Mouse (Mus musculus) CH12.LX (cell line): ENCODE results near the gene Hsbp1. TPM values are rescaled to one million over a fixed set of nuclear protein-coding genes. Genes with fewer than 3 reads are reported as not detected.

Source experiments
- DNase-seq: peaks from one replicate; pipeline ENCODE4 v3.0.0-alpha.2; 2013; ENCODE audit errors: extremely low read depth
- H3K27ac ChIP-seq: 2 replicates; pipeline ENCODE4 v1.5.1; 2012; ENCODE audit warnings: low read depth, mild to moderate bottlenecking, control low read depth, moderate library complexity; ENCODE audit not compliant: insufficient read depth
- H3K27me3 ChIP-seq: replicated peaks from 2 replicates; pipeline ENCODE3; 2012; ENCODE audit warnings: inconsistent platforms
- H3K36me3 ChIP-seq, 2 experiments: replicated peaks in 1 of 2; 2 replicates each; pipeline versions ENCODE3 to v1.6.1; 2012; ENCODE audit warnings: inconsistent platforms in 1 of 2, low read length in 1 of 2, mild to moderate bottlenecking in 1 of 2, mixed read lengths in 1 of 2, moderate library complexity in 1 of 2; ENCODE audit not compliant: control insufficient read depth in 1 of 2, insufficient read depth in 1 of 2
- H3K4me1 ChIP-seq, 2 experiments: 2 replicates each; pipeline ENCODE4 v1.6.1; 2012; ENCODE audit warnings: inconsistent platforms in 1 of 2, moderate library complexity in 1 of 2; ENCODE audit not compliant: insufficient read depth in 2 of 2, control insufficient read depth in 1 of 2
- H3K4me2 ChIP-seq: 2 replicates; pipeline ENCODE4 v1.6.1; 2012; ENCODE audit warnings: low read depth, mild to moderate bottlenecking, control low read depth; ENCODE audit not compliant: poor library complexity, insufficient read depth, severe bottlenecking
- H3K4me3 ChIP-seq, 3 experiments: fragments of 150-350 bp in 1 of 3; sonication (generic) in 1 of 3; replicated peaks in 1 of 3; 2 replicates each; pipeline versions ENCODE3 to v1.5.1; 2011 to 2012; ENCODE audit warnings: low read depth in 2 of 3, low read length in 2 of 3, mild to moderate bottlenecking in 2 of 3, moderate library complexity in 2 of 3, control low read depth in 1 of 3, improper control_type of control experiment in 1 of 3, inconsistent platforms in 1 of 3, mixed read lengths in 1 of 3; ENCODE audit not compliant: poor library complexity in 1 of 3
- H3K79me2 ChIP-seq: replicated peaks from 2 replicates; pipeline ENCODE4 v1.6.1; 2012; ENCODE audit warnings: mild to moderate bottlenecking, moderate library complexity; ENCODE audit not compliant: control insufficient read depth, poor library complexity, insufficient read depth, severe bottlenecking; ENCODE audit errors: extremely low read depth
- H3K9ac ChIP-seq: 2 replicates; pipeline ENCODE4 v1.6.1; 2012; ENCODE audit warnings: low read depth, mild to moderate bottlenecking, control low read depth, moderate library complexity; ENCODE audit not compliant: insufficient read depth
- H3K9me3 ChIP-seq: replicated peaks from 2 replicates; pipeline ENCODE3; 2012; ENCODE audit warnings: low read length, inconsistent platforms, mixed read lengths
- BHLHE40 ChIP-seq: IDR thresholded peaks from 2 replicates; pipeline ENCODE4 v1.6.1; 2011; ENCODE audit warnings: mild to moderate bottlenecking, low read depth, low read length, improper control_type of control experiment
- CTCF ChIP-seq, 2 experiments: IDR thresholded peaks in 1 of 2; conservative IDR thresholded peaks in 1 of 2; 2 replicates each; pipeline ENCODE4 v1.5.1; 2011 to 2012; ENCODE audit warnings: low read depth in 2 of 2, low read length in 2 of 2, improper control_type of control experiment in 1 of 2, inconsistent platforms in 1 of 2, mild to moderate bottlenecking in 1 of 2, moderate library complexity in 1 of 2
- E2F4 ChIP-seq: IDR thresholded peaks from 2 replicates; pipeline ENCODE4 v1.6.1; 2011; ENCODE audit warnings: low read depth, low read length, improper control_type of control experiment; ENCODE audit not compliant: insufficient replicate concordance
- ELF1 ChIP-seq: IDR thresholded peaks from 2 replicates; pipeline ENCODE4 v1.6.1; 2014; ENCODE audit warnings: low read depth, mild to moderate bottlenecking, inconsistent platforms, low read length, improper control_type of control experiment
- HCFC1 ChIP-seq: IDR thresholded peaks from 2 replicates; pipeline ENCODE4 v1.6.1; 2012; ENCODE audit warnings: low read depth, mild to moderate bottlenecking, inconsistent platforms, low read length, improper control_type of control experiment
- JUN ChIP-seq: IDR thresholded peaks from 2 replicates; pipeline ENCODE4 v1.6.1; 2011; ENCODE audit warnings: low read depth, mild to moderate bottlenecking, low read length, improper control_type of control experiment, moderate library complexity; ENCODE audit not compliant: insufficient read depth
- KAT2A ChIP-seq: IDR thresholded peaks from 2 replicates; pipeline ENCODE4 v1.6.1; 2012; ENCODE audit warnings: low read length, improper control_type of control experiment, inconsistent platforms; ENCODE audit not compliant: insufficient replicate concordance
- MXI1 ChIP-seq: IDR thresholded peaks from 2 replicates; pipeline ENCODE4 v1.6.1; 2011; ENCODE audit warnings: mild to moderate bottlenecking, low read depth, low read length, improper control_type of control experiment
- MYC ChIP-seq: IDR thresholded peaks from 2 replicates; pipeline ENCODE4 v1.6.1; 2011; ENCODE audit warnings: low read depth, mild to moderate bottlenecking, improper control_type of control experiment, low read length
- NELFE ChIP-seq: IDR thresholded peaks from 2 replicates; pipeline ENCODE4 v1.6.1; 2011; ENCODE audit warnings: low read depth, low read length, improper control_type of control experiment
- PAX5 ChIP-seq: IDR thresholded peaks from 2 replicates; pipeline ENCODE4 v1.6.1; 2012; ENCODE audit warnings: low read length, inconsistent platforms, mixed read lengths
- POLR2A ChIP-seq: IDR thresholded peaks from 2 replicates; pipeline ENCODE4 v1.6.1; 2011; ENCODE audit warnings: low read depth, mild to moderate bottlenecking, improper control_type of control experiment, low read length
- RAD21 ChIP-seq: IDR thresholded peaks from 2 replicates; pipeline ENCODE4 v1.6.1; 2011; ENCODE audit warnings: low read depth, mild to moderate bottlenecking, low read length, improper control_type of control experiment, moderate library complexity
- RCOR1 ChIP-seq: conservative IDR thresholded peaks from 2 replicates; pipeline ENCODE4 v1.6.1; 2012; ENCODE audit warnings: low read depth, mild to moderate bottlenecking, inconsistent platforms, low read length, improper control_type of control experiment
- SIN3A ChIP-seq: IDR thresholded peaks from 2 replicates; pipeline ENCODE4 v1.6.1; 2012; ENCODE audit warnings: low read length, improper control_type of control experiment, inconsistent platforms
- TCF12 ChIP-seq: IDR thresholded peaks from 2 replicates; pipeline ENCODE4 v1.6.1; 2014; ENCODE audit warnings: low read depth, mild to moderate bottlenecking, inconsistent platforms, low read length, improper control_type of control experiment
- USF1 ChIP-seq: IDR thresholded peaks from 2 replicates; pipeline ENCODE4 v1.6.1; 2014; ENCODE audit warnings: low read depth, mild to moderate bottlenecking, inconsistent platforms, low read length, improper control_type of control experiment
- ZC3H11A ChIP-seq: IDR thresholded peaks from 2 replicates; pipeline ENCODE4 v1.6.1; 2012; ENCODE audit warnings: low read depth, mild to moderate bottlenecking, inconsistent platforms, low read length, improper control_type of control experiment
- ZKSCAN1 ChIP-seq: IDR thresholded peaks from 2 replicates; pipeline ENCODE4 v1.6.1; 2012; ENCODE audit warnings: low read depth, inconsistent platforms, low read length, improper control_type of control experiment, borderline replicate concordance
- ZMIZ1 ChIP-seq: IDR thresholded peaks from 2 replicates; pipeline ENCODE4 v1.6.1; 2012; ENCODE audit warnings: low read depth, mild to moderate bottlenecking, inconsistent platforms, low read length, improper control_type of control experiment
- ZNF384 ChIP-seq: IDR thresholded peaks from 2 replicates; pipeline ENCODE4 v1.6.1; 2012; ENCODE audit warnings: low read depth, low read length, improper control_type of control experiment, inconsistent platforms
- dilution Hi-C: fragments of 300-500 bp; cut with MboI; formaldehyde crosslinking; loops from 2 replicates; pipeline ENCODE4 v1.14.3; 2020; ENCODE audit warnings: low sequenced_read_pairs; ENCODE audit not compliant: extremely low pct_unique_long_range_greater_than_20kb, extremely low pct_ligation_motif_present
- in situ Hi-C: fragments of 300-500 bp; cut with MboI; formaldehyde crosslinking; loops from 3 replicates; pipeline ENCODE4 v1.14.3; 2019; ENCODE audit warnings: low sequenced_read_pairs, low pct_ligation_motif_present, low pct_unique_long_range_greater_than_20kb, mixed read lengths
- polyA plus RNA-seq: library from polyadenylated mRNA; unstranded; fragments of >175 nt; gene quantifications from 2 replicates; pipeline ENCODE4 v1.2.1, GENCODE M21; 2012; ENCODE audit warnings: low read depth; ENCODE audit not compliant: insufficient read length
- total RNA-seq, 2 experiments: library from RNA; depleted of rRNA; stranded (reverse); fragments of 300-350 nt in 1 of 2; fragments of >200 nt in 1 of 2; gene quantifications; 2 replicates each; pipeline ENCODE4 v1.2.3; 2012 to 2014

Hsbp1 gene
- total and polyA plus RNA-seq, 3 experiments: 55.8 to 66.9 (median 59.0) TPM

DNA sequence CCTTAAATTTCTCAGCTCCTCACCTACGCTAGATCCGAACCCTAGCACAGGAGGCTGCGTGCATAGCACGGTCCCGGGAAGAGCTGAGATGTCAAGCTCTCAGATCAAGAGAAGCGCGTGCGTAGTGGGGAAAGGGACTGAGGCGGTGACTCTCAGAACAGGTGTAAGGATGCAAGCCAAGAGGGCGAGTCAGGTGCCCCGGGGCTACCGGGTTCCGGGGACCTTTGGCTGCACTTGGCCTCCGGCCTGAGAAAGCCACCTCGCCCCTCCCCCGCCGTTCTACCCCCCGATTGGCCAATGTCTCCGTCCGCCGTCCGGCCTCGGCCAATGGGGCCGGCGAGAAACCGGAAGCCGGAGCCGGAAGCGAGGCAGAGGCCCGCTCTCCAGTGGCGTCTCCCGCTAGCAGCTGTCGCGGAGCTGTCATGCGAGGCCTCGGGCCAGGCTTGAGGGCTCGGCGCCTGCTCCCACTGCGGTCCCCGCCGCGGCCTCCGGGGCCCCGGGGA, 50.3 kb downstream of the Hsbp1 start, which contains the start of gene Mlycd (continued):
- peak; percentile 88 for TF ChIP-seq TCF12
- no peak for TF ChIP-seq ZC3H11A
- TF ChIP-seq E2F4: no peak
- no peak for TF ChIP-seq ZKSCAN1
- no peak for TF ChIP-seq ZNF384
- TF ChIP-seq NELFE: peak; percentile 88
- peak; percentile 20; the same call in 1 of the 2 replicates for TF ChIP-seq USF1
- TF ChIP-seq RAD21: no peak

DNA sequence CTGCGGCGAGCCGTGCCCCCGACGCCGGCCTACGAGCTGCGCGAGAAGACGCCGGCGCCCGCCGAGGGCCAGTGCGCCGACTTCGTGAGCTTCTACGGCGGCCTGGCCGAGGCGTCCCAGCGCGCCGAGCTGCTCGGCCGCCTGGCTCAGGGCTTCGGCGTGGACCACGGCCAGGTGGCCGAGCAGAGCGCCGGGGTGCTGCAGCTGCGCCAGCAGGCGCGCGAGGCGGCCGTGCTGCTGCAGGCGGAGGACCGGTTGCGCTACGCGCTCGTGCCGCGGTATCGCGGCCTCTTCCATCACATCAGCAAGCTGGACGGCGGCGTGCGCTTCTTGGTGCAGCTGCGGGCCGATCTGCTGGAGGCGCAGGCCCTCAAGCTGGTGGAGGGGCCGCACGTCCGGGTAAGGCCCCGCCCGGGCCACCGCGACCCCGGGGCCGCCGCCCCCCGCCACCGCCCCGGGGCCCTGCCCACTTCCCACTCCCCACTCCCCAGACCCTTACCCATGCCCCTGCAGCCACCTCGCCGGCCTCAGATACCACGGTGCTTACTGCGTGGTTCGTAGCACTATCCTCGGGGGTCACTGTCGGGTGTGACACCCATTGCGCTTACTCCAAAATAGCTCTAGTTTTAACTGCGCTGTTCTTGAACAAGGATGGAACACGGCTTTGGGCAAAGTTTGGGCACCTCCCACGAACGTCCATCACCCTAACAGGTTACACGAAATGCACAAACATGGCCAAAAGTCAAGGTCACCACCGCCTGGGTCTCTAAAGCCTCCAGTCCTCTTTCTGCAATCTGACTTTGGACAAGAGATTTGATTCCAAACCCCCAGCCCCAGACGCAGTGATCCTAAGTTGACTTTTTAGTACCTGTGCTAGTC, 51.0 kb downstream of the Hsbp1 start:
- no peaks in the 10 kb centered on the region for H3K79me2 ChIP-seq
- H3K27ac ChIP-seq: no peak overlapping the region
- peak overlapping the region; percentile 64 to 96 (median 86) for H3K4me3 ChIP-seq
- in situ Hi-C loops: no loop called here
- no peaks in the 10 kb centered on the region for H3K9me3 ChIP-seq
- peaks cover 0 to 14% of the 10 kb centered on the region in 2 experiments for H3K36me3 ChIP-seq
- peak overlapping the region; percentile 74 for H3K4me2 ChIP-seq
- peak; percentile 8 for DNase-seq
- no peak for TF ChIP-seq ZMIZ1
- TF ChIP-seq RCOR1: no peak
- no peak for TF ChIP-seq HCFC1
- no peak for TF ChIP-seq BHLHE40
- TF ChIP-seq KAT2A: no peak
- TF ChIP-seq ZC3H11A: no peak
- TF ChIP-seq CTCF (conservative IDR thresholded peaks at IDR 0.05 in 1 of 2, IDR thresholded peaks at IDR 0.05 in 1 of 2; ENCODE audit: low read depth in 2 of 2, low read length in 2 of 2): no peak
- TF ChIP-seq JUN: no peak
- TF ChIP-seq MYC: no peak
- no peak for TF ChIP-seq PAX5
- no peak for TF ChIP-seq SIN3A
- no peak; the same call in 1 of the 2 replicates for TF ChIP-seq MXI1
- TF ChIP-seq E2F4: no peak
- TF ChIP-seq TCF12: no peak
- TF ChIP-seq ELF1: no peak
- no peak for TF ChIP-seq POLR2A
- H3K9ac ChIP-seq: peak overlapping the region; percentile 86
- peaks cover 10 to 13% of the 10 kb centered on the region in 2 experiments; a peak in 3 of 4 replicates for H3K4me1 ChIP-seq
- H3K27me3 ChIP-seq: peaks cover 6% of the 10 kb centered on the region
- dilution Hi-C loops: no loop called here

Other genes starting within 250 kb of the Hsbp1 start
- 8.7 and 12.3 TPM in 2 replicates for gene Mlycd, start 50.4 kb downstream of the Hsbp1 start, total RNA-seq (2012; rRNA removed)
- gene Mlycd, start 50.4 kb downstream of the Hsbp1 start, total RNA-seq (2014; rRNA removed): 4.5 and 5.1 TPM in 2 replicates
- gene Mlycd, start 50.4 kb downstream of the Hsbp1 start, polyA plus RNA-seq: 4.2 and 4.4 TPM in 2 replicates
- 0.46 and 0.47 TPM in 2 replicates for gene Osgin1, start 89.6 kb downstream of the Hsbp1 start, total RNA-seq (2012; rRNA removed)
- gene Osgin1, start 89.6 kb downstream of the Hsbp1 start, total RNA-seq (2014; rRNA removed): 0.12 and 0.15 TPM in 2 replicates
- gene Osgin1, start 89.6 kb downstream of the Hsbp1 start, polyA plus RNA-seq: 2.9 and 3.0 TPM in 2 replicates
- gene Necab2, start 102.2 kb downstream of the Hsbp1 start, total RNA-seq (2012; rRNA removed): not detected in 2 replicates
- not detected in 2 replicates for gene Necab2, start 102.2 kb downstream of the Hsbp1 start, total RNA-seq (2014; rRNA removed)
- gene Necab2, start 102.2 kb downstream of the Hsbp1 start, polyA plus RNA-seq: not detected in 2 replicates
- gene Slc38a8, start 157.2 kb downstream of the Hsbp1 start, total RNA-seq (2012; rRNA removed): 0.08 TPM in 1 of 2 replicates, not detected in the other
- gene Slc38a8, start 157.2 kb downstream of the Hsbp1 start, total RNA-seq (2014; rRNA removed): 0.08 TPM in 1 of 2 replicates, not detected in the other
- 0.12 TPM in 1 of 2 replicates, not detected in the other for gene Slc38a8, start 157.2 kb downstream of the Hsbp1 start, polyA plus RNA-seq
- 32.6 and 33.8 TPM in 2 replicates for gene Mbtps1, start 214.2 kb downstream of the Hsbp1 start, total RNA-seq (2012; rRNA removed)
- gene Mbtps1, start 214.2 kb downstream of the Hsbp1 start, total RNA-seq (2014; rRNA removed): 27.8 and 40.7 TPM in 2 replicates
- gene Mbtps1, start 214.2 kb downstream of the Hsbp1 start, polyA plus RNA-seq: 38.3 and 41.1 TPM in 2 replicates
- gene Hsdl1, start 230.7 kb downstream of the Hsbp1 start, total RNA-seq (2012; rRNA removed): 11.6 and 13.6 TPM in 2 replicates
- 8.2 and 8.6 TPM in 2 replicates for gene Hsdl1, start 230.7 kb downstream of the Hsbp1 start, total RNA-seq (2014; rRNA removed)
- 5.4 and 5.7 TPM in 2 replicates for gene Hsdl1, start 230.7 kb downstream of the Hsbp1 start, polyA plus RNA-seq
- gene Dnaaf1, start 230.7 kb downstream of the Hsbp1 start, total RNA-seq (2012; rRNA removed): 0.25 TPM in 2 replicates
- not detected in 2 replicates for gene Dnaaf1, start 230.7 kb downstream of the Hsbp1 start, total RNA-seq (2014; rRNA removed)
- not detected in 2 replicates for gene Dnaaf1, start 230.7 kb downstream of the Hsbp1 start, polyA plus RNA-seq